Mouse (Mus musculus) spleen, postnatal 10 days (tissue): ENCODE data around the gene Usp44.
A peak's percentile ranks its signal among the peaks of the same experiment; 100 is the strongest.

Experiments
- DNase-seq, 2 experiments: peaks; one replicate each; pipeline ENCODE4 v3.0.0; 2021 to 2022; ENCODE audit warnings: low spot score in 2 of 2

The Usp44 gene

GRCm38 (mm10) chr10:93846706-93847105 is 15.4 kb downstream of the Usp44 start:
- DNase-seq: no peak

- DNase-seq: no peak
Observed at GRCm38 (mm10) chr10:93855126-93855525, 23.8 kb downstream of the Usp44 start.

GRCm38 (mm10) chr10:93856095-93856494 is 24.7 kb downstream of the Usp44 start:
- DNase-seq: no peak

GRCm38 (mm10) chr10:93868401-93868800 is 37.0 kb downstream of the Usp44 start:
- no peak for DNase-seq

- DNase-seq: no peak
Observed at GRCm38 (mm10) chr10:93868886-93869285, 37.5 kb downstream of the Usp44 start.

- DNase-seq: no peak
Observed at GRCm38 (mm10) chr10:93876772-93877171, 45.4 kb downstream of the Usp44 start.

- no peak for DNase-seq
Observed at GRCm38 (mm10) chr10:93878732-93879131, 47.4 kb downstream of the Usp44 start.

GRCm38 (mm10) chr10:93881918-93882317 is 50.6 kb downstream of the Usp44 start:
- no peak for DNase-seq

- peak; percentile 44 to 52 for DNase-seq
Observed at GRCm38 (mm10) chr10:93882738-93883364, 51.5 kb downstream of the Usp44 start.

- DNase-seq: peak; percentile 49 to 80
Observed at GRCm38 (mm10) chr10:93885839-93886477, 54.6 kb downstream of the Usp44 start.

GRCm38 (mm10) chr10:93888590-93888934 is 57.2 kb downstream of the Usp44 start:
- no peak for DNase-seq

GRCm38 (mm10) chr10:93888935-93889578 is 57.7 kb downstream of the Usp44 start:
- peak; percentile 55 to 83 for DNase-seq

- DNase-seq: peak in 1 of 2 experiments; percentile 92
Observed at GRCm38 (mm10) chr10:93889579-93889950, 58.2 kb downstream of the Usp44 start.

GRCm38 (mm10) chr10:93889976-93890375 is 58.6 kb downstream of the Usp44 start:
- DNase-seq: peak; percentile 42 to 50

- no peak for DNase-seq
Observed at GRCm38 (mm10) chr10:93890565-93890964, 59.2 kb downstream of the Usp44 start.

GRCm38 (mm10) chr10:93891031-93891430 is 59.7 kb downstream of the Usp44 start:
- peak; percentile 52 to 61 for DNase-seq

- no peak for DNase-seq
Observed at GRCm38 (mm10) chr10:93892551-93892950, 61.2 kb downstream of the Usp44 start.

- no peak for DNase-seq
Observed at GRCm38 (mm10) chr10:93897043-93897646, 65.8 kb downstream of the Usp44 start, which contains the start of gene Metap2. Metap2 (minus strand) TSS chr10:93897093.

- DNase-seq: no peak
Observed at GRCm38 (mm10) chr10:93899303-93899702, 67.9 kb downstream of the Usp44 start.

- no peak for DNase-seq
Observed at GRCm38 (mm10) chr10:93899907-93900306, 68.6 kb downstream of the Usp44 start.

- DNase-seq: no peak
Observed at GRCm38 (mm10) chr10:93907376-93907775, 76.0 kb downstream of the Usp44 start.
